Mouse (Mus musculus): Measurements from ENCODE around the gene Nfib.

- TF ChIP-seq CTCF (conservative IDR thresholded peaks at IDR 0.05 in 1 of 2, IDR thresholded peaks at IDR 0.05 in 1 of 2; ENCODE audit: low read depth in 2 of 2, low read length in 2 of 2): no peak
- no peak for TF ChIP-seq ZC3H11A (IDR thresholded peaks at IDR 0.05; ENCODE audit: low read depth, low read length)
- no peak for TF ChIP-seq POLR2A (IDR thresholded peaks at IDR 0.05; ENCODE audit: low read depth, low read length)
Observed at GRCm38 (mm10) chr4:82502611-82503010, 202.9 kb downstream of the Nfib start.

All from CH12.LX (cell line).